Mouse (Mus musculus) G1E (cell line): Measurements from ENCODE around the gene Strn4.

Experiments used
- CTCF ChIP-seq: IDR thresholded peaks from 2 replicates; pipeline ENCODE4 v1.5.1; 2012; ENCODE audit warnings: low read depth, low read length, inconsistent platforms, mixed read lengths
- GATA1 ChIP-seq: IDR thresholded peaks from 2 replicates; pipeline ENCODE4 v1.6.1; 2012; ENCODE audit warnings: borderline replicate concordance, low read length, inconsistent platforms, mixed read lengths
- GATA2 ChIP-seq: IDR thresholded peaks from 2 replicates; pipeline ENCODE4 v1.6.1; 2012; ENCODE audit warnings: low read depth, low read length, inconsistent platforms, borderline replicate concordance
- POLR2AphosphoS5 ChIP-seq: IDR thresholded peaks from 2 replicates; pipeline ENCODE4 v1.6.1; 2012; ENCODE audit warnings: low read depth, low read length, inconsistent platforms; ENCODE audit not compliant: insufficient replicate concordance
- TAL1 ChIP-seq: conservative IDR thresholded peaks from 2 replicates; pipeline ENCODE4 v1.6.1; 2012; ENCODE audit warnings: low read depth, low read length, inconsistent platforms, mixed read lengths

DNA sequence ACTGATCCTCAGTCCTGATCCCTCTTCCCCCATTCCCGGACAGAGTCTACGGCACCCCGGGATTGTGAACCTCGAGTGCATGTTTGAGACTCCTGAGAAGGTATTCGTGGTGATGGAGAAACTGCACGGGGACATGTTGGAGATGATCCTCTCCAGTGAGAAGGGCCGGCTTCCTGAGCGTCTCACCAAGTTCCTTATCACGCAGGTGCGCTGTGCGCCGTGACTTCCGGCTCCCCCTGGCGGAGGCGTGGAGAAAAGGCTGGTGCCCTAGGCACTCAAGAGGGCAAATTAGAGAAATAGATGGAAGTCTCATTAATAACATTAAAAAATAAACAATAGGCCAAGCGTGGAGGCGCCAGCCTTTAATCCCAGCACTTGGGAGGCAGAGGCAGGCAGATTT, 42.6 kb downstream of the Strn4 start:
- TF ChIP-seq CTCF (no peak; the same call in 1 of the 2 replicates), TAL1 (no peak), GATA1 (no peak), GATA2 (no peak), POLR2AphosphoS5 (no peak)
